Mouse (Mus musculus) right cerebral cortex, postnatal 36 days (tissue): ENCODE data around the gene Ube2o.
A peak's percentile ranks its signal among the peaks of the same experiment; 100 is the strongest.

Source experiments
- DNase-seq, 2 experiments: peaks; one replicate each; pipeline ENCODE4 v3.0.0; 2022; ENCODE audit warnings: low spot score in 2 of 2, mixed read lengths in 1 of 2

The Ube2o gene

GRCm38 (mm10) chr11:116581376-116581814, at the start of gene Ube2o:
Ube2o (minus strand) TSS chr11:116581447.
- DNase-seq, result peak; percentile 79 to 82

DNA sequence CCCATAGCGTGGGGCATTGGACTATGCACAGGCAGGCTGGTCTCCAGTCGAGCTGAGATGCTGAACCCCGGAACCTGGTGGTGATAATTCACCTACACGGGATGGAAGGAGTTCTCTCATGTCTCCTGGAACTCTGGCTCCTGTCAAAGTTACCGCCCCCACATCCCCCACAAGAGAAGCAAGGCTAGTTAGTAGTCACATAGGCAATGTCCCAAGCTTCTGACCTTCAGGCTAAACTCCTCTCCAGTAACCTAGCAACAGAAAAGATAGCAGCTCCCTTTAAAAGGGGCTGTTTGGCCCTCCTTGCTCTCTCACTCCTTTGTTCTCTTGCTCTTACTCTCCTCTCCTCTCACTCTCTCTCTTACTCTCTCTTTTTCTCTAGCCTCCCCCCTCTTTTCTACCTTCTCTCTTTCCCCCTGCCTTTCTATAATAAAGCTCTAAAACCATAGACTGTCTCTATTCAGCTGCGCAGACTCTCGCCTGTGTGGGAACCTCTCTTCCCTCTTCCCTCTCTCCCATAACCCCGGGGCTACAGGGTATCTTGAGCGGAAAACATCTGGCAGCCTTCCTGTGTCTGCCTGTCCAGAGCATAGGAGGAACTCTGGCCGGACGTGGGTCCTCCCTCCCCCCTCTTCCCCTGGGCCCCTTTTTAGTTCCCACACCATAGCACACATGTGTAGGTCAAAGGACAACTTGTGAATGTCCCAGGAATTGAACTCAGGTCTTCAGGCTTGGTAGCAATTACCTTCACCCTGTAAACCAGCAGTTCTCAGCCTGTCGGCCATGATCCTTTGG, 49.1 kb upstream of the Ube2o start:
- no peak for DNase-seq

DNA sequence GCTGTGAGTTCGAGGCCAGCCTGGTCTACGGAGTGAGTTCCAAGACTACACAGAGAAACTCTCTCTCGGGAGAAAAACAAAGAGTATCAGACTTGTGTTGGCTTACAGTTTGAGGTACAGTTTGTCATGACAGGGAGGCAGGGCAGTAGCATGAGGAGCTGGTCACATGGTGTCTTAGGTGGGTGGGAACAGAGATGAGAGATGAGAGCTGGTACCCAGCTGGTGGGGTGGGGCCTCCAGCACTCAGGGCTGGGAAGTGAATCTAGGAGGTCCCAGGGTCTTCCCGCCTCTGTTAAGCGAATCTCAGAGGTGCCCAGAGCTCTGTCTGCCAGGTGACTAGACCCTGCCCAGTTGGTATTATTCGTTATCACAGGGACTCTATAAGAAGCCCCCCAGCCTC, 48.2 kb upstream of the Ube2o start:
- DNase-seq, result no peak

- DNase-seq, result peak; percentile 73 to 78
These were observed 47.5 kb upstream of the Ube2o start for GRCm38 (mm10) chr11:116628712-116629111.

- DNase-seq, result no peak
These were observed 46.1 kb upstream of the Ube2o start for GRCm38 (mm10) chr11:116627072-116628020.

- DNase-seq, result no peak
These were observed 45.2 kb upstream of the Ube2o start, which contains the start of gene Rhbdf2 for GRCm38 (mm10) chr11:116626299-116627071. Rhbdf2 (minus strand) TSS chr11:116627019.

DNA sequence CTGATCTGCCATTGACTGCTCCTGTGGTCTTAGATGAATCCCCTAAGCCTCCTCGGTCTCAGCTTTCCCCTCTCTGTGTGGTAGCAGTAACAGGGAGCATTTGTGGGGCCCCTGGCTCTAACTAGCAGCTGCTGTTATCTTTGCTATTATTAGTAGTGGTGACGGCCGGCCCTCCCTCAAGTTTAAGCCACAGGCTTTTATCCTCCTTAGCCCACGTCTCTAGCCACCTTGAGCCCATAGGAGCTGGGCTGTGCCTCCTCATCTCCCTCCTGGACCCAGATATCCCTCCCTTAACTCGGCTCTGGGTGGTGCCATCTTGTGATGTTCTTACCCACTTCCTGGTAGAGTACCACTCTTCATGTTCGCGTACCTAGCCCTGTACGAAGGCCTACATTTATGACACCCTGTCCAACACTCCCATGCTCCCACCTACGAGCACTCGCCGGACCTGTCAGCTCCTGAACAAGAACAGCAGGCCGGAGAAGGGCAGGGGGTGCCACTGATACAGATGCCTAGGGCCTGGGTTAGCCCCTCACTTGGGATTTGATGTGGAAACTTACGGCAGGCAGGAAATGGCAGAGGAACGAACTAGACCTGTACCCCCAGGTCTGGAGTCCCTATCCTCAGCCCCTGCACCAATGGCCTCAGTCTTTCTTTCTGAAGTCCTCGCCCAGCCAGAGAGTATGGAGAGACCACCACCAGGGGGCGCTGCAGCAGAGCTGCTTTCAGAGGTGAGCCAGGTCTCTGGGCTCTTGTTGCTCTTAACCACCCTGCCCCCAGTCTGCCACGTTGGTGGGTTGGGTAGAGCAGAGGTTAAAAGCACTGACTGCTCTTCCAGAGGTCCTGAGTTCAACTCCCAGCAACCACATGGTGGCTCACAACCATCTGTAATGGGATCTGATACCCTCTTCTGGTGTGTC, 44.1 kb upstream of the Ube2o start:
- no peak for DNase-seq

DNA sequence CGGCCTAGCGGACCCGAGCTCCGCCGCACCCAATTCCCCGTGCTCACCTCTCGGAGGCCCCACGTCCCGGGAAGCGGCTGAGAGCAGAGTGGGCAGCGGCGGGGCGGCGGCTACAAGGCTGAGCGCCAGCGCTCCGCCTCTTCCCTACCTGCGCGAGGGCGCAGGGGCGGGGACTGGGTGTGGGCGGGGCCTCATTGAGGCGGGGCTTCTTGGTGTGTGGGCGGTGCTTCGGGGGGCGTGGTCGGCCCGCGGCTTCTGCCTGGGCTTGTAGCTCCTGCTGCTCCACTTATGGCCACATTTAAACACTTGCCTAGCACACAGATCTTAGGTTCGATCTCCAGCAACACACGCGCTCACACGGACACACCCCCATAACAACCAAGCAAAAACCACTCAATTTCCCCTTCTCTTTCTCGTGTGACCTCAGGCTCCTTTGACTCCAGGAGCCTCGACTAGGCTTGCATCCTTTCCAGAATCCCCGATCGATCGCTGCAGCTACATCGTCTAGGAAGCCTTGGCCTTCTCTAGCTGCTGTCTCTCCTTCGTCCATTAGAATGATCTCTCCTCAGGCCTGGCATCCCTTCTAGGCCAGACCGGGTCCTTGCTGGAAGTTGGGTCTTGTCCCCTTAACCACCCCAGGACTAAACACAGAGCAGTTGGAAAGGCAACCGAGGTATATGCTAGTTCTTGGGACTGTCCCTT, 43.0 kb upstream of the Ube2o start:
- no peak for DNase-seq

DNA sequence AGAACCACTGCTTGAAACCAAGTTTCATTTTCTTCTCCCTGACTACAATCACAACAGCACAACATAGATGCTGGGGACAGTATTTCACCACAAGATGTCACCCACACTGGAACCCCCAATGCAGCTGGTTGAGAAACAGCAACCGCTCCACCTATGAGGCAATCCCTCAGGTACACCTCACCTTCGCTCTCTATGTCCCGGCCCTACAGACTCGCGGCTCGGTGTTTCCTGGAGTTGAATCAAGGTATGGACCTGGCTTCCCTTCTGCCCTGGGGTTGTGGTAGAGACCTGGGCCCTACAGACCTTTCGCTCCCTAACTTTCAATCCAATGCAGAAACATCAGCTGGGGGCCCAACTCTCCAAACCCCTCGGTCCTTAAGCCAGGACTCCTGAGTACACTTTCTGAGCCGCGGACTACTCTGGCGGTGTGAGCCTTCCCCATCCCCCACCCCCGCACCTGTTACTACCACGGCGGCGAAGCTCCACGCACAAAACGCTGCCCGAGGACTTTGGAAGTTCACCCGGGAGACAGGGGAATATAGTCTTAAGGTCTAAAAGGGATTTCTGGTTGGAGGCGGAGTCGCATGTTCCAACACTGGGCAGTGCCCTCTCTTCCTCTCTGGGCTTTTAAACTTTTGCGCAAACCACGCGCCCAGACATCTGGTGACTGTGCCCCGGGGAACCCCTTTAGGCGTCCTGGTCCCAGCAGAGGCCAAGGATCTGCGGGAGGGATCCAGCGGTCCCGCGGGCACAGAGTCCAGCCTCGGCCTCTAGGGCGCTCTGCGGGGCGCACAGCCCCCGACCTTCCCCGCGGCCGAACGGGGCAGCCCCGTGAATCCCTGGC, 42.3 kb upstream of the Ube2o start:
- DNase-seq, result no peak

DNA sequence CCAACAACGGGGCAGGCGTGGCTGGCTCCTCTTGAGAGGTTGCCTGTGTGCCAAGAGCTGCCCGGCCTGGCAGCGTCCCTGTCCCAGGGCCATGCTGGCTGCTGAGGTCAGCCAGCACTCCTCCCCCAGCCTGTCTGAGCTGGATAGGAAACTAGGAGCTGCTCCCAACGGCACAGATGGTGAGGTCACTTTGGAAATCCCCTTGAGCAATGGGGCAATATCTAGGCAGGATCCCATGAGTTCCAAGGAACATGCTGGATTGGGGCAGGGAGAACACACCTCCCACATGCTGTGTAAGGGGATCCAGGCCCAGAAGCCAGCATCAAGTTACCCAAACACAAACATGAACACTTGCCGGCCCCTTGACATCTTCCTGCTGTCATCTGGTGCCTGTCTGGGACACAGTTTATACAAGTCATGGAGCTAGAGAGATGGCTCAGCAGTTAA, 40.0 kb upstream of the Ube2o start:
- no peak for DNase-seq

DNA sequence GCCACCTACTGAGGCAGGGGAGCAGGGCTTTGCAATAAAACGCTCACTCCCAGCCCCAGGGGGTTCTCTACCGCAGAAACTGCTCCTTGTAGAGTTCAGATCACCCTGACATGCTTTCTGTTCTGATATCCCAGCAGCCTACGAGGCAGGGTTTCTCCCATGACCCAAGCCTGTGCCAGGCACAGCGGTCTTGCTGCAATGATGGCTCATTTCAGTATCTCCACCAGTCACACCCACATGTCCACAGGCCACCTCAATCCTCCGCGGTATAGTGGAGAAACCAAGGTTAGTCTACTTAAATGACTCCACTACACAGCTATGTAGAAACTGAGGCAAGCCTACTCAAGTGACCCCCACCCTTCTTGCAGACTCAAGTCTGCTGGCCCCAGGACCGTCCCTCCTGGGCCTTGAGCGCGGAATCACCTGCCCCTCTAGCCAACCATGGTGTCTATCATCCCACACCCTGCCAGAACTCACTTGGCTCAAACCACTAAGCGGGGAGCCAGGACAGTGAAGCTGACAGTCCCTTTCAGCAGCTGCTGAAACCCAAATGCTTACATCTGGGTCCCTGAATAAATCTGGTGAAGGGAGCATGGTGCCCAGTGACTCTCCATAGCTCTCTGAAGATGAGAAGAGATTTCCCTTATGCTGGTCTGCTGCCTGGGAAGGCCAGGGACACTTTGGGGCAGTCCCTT, 39.5 kb upstream of the Ube2o start:
- DNase-seq, result no peak

DNA sequence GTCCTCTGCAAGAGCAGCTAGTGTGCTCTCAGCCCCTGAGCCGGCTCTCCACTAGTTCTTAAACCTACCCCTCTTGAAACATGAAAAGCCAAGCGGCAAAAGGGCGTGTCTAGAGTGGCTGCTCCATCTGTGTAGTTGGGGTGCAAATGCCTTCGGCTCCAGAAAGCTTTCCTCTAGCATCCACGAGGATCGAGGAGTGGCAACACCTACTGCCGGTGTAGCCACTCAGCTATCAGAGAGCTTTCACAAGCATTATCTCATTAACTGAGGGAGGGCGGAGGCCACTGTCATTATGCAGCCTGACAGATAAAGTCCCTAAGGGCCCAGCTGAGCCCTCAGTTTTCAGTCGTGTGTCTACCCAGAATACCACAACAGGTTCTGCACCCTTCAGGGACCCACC, 38.8 kb upstream of the Ube2o start:
- DNase-seq, result no peak

- DNase-seq, result no peak
These were observed 38.3 kb upstream of the Ube2o start for GRCm38 (mm10) chr11:116619561-116619960.

DNA sequence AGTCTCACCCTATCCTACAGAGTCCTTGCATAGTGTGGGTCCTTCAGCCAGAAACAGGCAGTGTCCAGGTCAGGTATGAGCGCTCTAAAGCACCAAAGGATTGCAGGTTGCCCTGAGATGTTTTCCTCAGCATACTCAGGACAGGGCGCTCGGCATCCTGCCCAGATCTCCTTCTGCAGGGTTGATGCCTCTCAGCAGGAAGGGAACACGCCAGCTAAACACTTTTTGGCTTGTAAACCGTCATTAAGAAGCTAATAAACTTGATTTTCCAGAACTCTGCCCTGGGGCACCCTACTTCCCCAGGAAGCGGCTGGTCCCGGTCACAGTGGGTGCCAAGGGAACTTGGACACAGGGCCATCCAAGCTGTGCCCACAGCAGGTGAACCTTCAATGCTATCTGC, 37.9 kb upstream of the Ube2o start:
- no peak for DNase-seq

GRCm38 (mm10) chr11:116618666-116619065, 37.4 kb upstream of the Ube2o start:
- DNase-seq, result no peak

- no peak for DNase-seq
These were observed 36.4 kb upstream of the Ube2o start for GRCm38 (mm10) chr11:116617641-116618040.

DNA sequence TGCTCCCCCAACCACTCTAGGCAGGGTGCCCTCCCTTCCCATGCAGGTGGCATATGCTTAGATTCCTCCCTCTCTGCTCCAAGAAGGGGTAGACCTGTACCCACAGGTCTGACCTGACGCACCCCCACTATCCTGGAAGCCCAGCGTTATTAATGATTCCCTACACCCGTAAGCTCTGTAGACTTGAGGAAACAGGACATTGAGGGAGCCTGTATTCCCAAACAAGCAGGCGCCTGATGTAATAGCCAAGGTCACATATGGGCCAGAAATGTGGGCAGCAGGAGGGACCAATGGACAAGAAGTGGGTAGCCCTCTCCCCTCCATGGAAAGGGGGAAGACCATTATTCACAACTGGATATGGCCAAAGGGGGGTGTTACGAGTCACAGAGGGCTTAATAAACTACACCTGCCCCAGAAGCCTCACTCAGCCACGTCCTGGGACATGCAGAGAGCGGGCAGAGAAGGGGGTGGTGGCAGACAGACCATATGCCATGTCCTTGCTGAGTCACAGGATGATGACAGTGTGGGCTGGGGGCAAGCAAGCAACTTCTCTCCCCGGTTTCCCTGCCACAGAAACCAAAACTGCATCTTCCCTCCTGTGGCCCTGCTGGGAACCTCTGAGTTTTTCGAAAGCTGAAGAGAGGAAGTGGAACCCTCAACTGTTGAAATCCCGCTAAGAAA, 35.3 kb upstream of the Ube2o start:
- DNase-seq, result no peak
